Mouse (Mus musculus) c-Kit-negative CD71-positive TER-119-positive erythroid progenitor cells, embryonic 14.5 days (primary cell): ENCODE measurements around the gene AY761184.
"Not testable (repeated sequence)": the region's sequence is repeated elsewhere in the genome, so short reads cannot be mapped to it uniquely, and the experiment has no call there.

Experiments used
- DNase-seq: peaks from one replicate; pipeline ENCODE4 v3.0.0-alpha.2; 2013; ENCODE audit warnings: low read depth, low spot score

AY761184 gene

DNA sequence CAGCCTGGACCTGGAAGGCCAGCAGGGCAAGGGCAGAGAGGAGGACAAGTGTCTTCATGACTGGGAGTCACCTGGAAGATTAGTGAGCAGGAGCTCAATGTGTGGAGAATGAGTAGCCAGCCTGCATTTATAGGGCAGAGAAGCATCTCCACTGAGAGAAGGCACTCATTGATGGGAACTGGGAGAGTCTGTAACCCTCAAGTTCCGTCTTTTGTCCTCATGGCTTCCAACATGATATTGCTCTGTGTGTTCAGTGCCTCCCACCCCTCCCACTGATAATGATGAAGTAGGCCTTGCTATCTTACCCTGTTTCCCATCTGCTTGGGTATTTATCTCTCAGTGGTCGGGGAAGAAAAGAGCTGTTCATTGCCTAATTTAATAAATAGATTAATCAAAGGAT, at the start of gene AY761184:
Gene AY761184 (minus strand): TSS at position 101 of the 400 bp plus-strand sequence.
- not testable (repeated sequence) for DNase-seq

- not testable (repeated sequence) for DNase-seq
Measured at GRCm38 (mm10) chr8:21665497-21665896, 37.9 kb downstream of the AY761184 start, which contains the start of gene Defa34. Gene Defa34 (plus strand): TSS chr8:21665797.

DNA sequence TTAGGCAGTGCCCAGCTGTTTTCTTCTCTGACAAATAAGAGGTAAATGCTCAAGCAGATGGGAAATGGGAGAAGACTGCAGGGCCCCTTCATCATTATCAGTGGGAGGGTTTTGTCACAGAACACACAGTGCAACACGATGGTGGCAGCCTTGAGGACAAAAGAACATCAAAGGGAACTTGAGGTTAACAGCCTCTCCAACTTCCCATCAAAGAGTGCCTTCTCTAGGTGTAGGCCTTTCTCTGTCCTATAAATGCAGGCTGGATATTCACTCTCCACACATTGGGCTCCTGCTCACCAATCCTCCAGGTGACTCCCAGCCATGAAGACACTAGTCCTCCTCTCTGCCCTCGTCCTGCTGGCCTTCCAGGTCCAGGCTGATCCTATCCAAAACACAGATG, 48.0 kb downstream of the AY761184 start, which contains the start of gene Defa17:
Gene Defa17 (plus strand): TSS at position 301 of the 400 bp plus-strand sequence.
- not testable (repeated sequence) for DNase-seq
